Mouse (Mus musculus) hindbrain, embryonic 12.5 days (tissue): ENCODE results near the gene Ppp3r2. TPM values are rescaled to one million over a fixed set of nuclear protein-coding genes. Genes with fewer than 3 reads are reported as not detected.

Experiments used
- ATAC-seq: fragments of 200-750 bp; cut with Nextera tagmentation; 2 replicates; pipeline ENCODE4 v1.8.0; 2017; ENCODE audit warnings: moderate TSS enrichment; ENCODE audit not compliant: low FRiP score
- H3K27ac ChIP-seq: fragments of 300-500 bp; sonication (generic); 2 replicates; pipeline ENCODE4 v1.5.1; 2016; ENCODE audit warnings: mild to moderate bottlenecking
- H3K27me3 ChIP-seq: fragments of 300-500 bp; sonication (generic); 2 replicates; pipeline ENCODE4 v1.6.1; 2016; ENCODE audit warnings: mild to moderate bottlenecking
- H3K36me3 ChIP-seq: fragments of 300-500 bp; sonication (generic); 2 replicates; pipeline ENCODE4 v1.6.1; 2016; ENCODE audit warnings: mild to moderate bottlenecking
- H3K4me1 ChIP-seq: fragments of 300-500 bp; sonication (generic); 2 replicates; pipeline ENCODE4 v1.6.1; 2016
- H3K4me2 ChIP-seq: fragments of 300-500 bp; sonication (generic); replicated peaks from 2 replicates; pipeline ENCODE4 v1.6.1; 2016; ENCODE audit warnings: mild to moderate bottlenecking
- H3K4me3 ChIP-seq: fragments of 300-500 bp; sonication (generic); 2 replicates; pipeline ENCODE4 v1.5.1; 2016; ENCODE audit warnings: mild to moderate bottlenecking
- H3K9ac ChIP-seq: fragments of 300-500 bp; sonication (generic); 2 replicates; pipeline ENCODE4 v1.6.1; 2016; ENCODE audit warnings: mild to moderate bottlenecking, moderate library complexity
- H3K9me3 ChIP-seq: fragments of 300-500 bp; sonication (generic); replicated peaks from 2 replicates; pipeline ENCODE4 v1.6.1; 2016; ENCODE audit warnings: mild to moderate bottlenecking
- WGBS: fragments of 180-500 bp; shearing (Covaris S2); methylation state at CpG from one replicate; pipeline ENCODE4 v1.1.7; 2016; 5-methylcytosine and 5-hydroxymethylcytosine counted together
- polyA plus RNA-seq: library from polyadenylated mRNA; unstranded; fragments of >200 nt; fragmentation: Nextera tagmentation; extraction: Ambion mirVana; gene quantifications from 2 replicates; pipeline ENCODE4 v1.2.1, GENCODE M21; 2016

Gene Ppp3r2
- polyA plus RNA-seq = 0.17 and 0.18 TPM in 2 replicates

DNA sequence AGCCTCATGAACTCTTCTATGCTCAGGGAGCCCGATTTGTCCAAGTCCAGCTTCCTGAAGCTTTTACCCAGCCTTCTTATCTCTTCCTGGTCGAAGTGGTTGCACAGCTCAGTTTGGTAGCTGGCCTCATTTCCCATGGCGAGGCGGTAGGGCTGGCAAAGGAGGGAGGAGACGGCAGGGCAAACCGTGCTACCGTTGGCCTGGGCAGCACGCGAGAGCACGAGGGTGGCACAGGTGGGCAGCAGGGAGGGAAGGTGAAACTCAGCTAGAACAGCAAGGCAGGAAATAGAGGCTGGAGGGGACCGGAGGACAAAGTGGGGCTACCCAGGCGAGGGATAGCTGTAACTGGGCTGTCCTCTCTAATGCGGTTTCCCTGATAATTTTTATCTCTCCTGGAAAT is at the start of gene Ppp3r2:
Gene Ppp3r2, minus strand, starts transcription at position 213 of the 400 bp plus-strand sequence.
- Histone ChIP-seq H3K9ac (no peak within 1 kb of the TSS), H3K27me3 (no peaks in the 10 kb centered on the region), H3K36me3 (no peaks in the 10 kb centered on the region), H3K9me3 (no peaks in the 10 kb centered on the region), H3K4me1 (no peaks in the 10 kb centered on the region), H3K4me3 (no peak within 1 kb of the TSS), H3K4me2 (no peak within 1 kb of the TSS), H3K27ac (no peak within 1 kb of the TSS)
- ATAC-seq = no peak
- 92% methylated on average over 13 of the region's 13 CpGs for WGBS

DNA sequence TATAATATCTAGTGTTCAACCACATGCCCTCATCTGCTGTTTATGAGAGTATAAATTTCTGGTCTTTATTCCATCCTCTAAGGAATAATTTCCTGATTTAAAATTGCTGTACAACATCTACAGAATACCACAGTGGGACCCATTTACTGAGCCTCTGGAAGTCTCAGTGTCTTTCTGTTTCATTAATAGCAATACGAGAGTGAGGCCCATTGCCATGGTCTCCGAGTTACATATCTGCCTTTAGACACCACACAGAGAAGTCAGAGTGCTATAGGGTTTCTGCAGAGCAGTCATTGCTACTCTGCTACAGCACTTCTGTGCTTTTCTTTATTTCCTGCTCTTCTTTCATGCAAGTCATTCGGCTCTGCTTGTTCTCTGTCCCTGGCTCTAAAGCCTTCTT is 47.5 kb upstream of the Ppp3r2 start:
- WGBS = 85% methylated on average over 3 of the region's 3 CpGs
- H3K4me3 ChIP-seq = no peak overlapping the region
- no peaks in the 10 kb centered on the region for H3K4me1 ChIP-seq
- H3K4me2 ChIP-seq = no peak overlapping the region
- no peaks in the 10 kb centered on the region for H3K27me3 ChIP-seq
- no peak for ATAC-seq
- no peaks in the 10 kb centered on the region for H3K9me3 ChIP-seq
- H3K36me3 ChIP-seq = no peaks in the 10 kb centered on the region
- no peak overlapping the region for H3K9ac ChIP-seq
- no peak overlapping the region for H3K27ac ChIP-seq

DNA sequence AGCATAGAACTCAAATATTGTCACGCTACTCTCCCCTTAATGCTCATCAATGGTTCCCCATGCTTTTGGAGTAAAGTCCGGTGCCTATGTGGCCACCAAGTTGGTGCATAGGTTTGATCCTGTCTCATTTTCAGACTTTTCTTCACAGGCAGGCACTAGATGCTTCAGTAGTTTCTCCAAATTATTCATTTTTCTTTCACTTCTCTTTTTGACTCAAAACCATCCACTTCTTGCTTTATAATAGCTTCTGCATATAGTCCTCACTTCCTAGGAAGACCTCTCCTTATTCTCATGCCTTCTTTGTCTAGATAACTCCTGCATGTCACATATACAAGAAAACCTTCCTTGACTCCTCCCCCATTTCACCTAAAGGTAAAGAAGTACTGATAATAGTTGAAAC is 42.1 kb upstream of the Ppp3r2 start:
- H3K27me3 ChIP-seq = no peaks in the 10 kb centered on the region
- H3K36me3 ChIP-seq = no peaks in the 10 kb centered on the region
- H3K4me2 ChIP-seq = no peak overlapping the region
- H3K4me1 ChIP-seq = no peaks in the 10 kb centered on the region
- no peak overlapping the region for H3K9ac ChIP-seq
- WGBS = 84% methylated on average over 2 of the region's 2 CpGs
- no peaks in the 10 kb centered on the region for H3K9me3 ChIP-seq
- H3K4me3 ChIP-seq = no peak overlapping the region
- no peak for ATAC-seq
- no peak overlapping the region for H3K27ac ChIP-seq

DNA sequence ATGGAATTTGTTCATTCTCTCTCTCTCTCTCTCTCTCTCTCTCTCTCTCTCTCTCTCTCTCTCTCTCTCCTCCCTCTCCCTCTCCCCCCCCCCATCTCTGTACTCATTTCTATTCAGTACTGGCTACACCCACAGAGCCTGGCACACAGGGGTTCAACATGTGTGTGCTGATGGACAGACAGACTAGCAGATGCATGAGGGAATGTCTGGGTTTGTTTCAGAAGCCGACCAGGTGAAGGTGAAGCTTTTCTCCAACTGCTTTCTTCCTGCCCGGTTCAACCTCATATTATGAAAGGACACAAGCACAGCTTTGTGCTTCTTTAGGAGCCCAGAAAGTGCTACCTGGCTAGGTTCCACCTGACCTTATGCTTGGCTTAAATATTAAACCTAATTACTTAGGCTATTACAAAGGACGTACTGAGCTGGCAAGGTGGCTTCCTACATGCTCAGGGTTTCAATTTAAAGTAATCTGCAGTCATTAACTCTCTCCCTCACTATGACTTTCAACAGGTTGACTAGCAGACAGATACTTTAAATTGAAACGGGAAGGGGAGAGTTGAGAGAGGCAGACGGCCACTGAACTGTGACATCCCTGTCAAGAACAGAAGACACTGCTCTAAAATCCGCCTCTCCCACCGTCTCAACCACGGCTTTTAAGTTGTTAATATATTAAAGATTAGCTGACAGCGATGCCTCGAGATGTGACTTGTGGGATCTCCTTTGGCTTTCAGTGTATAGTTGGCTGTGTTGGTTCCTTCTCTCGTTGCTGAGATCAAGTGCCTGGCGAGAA is 9.8 kb upstream of the Ppp3r2 start:
- ATAC-seq = no peak
- WGBS = 66% methylated on average over 12 of the region's 12 CpGs

DNA sequence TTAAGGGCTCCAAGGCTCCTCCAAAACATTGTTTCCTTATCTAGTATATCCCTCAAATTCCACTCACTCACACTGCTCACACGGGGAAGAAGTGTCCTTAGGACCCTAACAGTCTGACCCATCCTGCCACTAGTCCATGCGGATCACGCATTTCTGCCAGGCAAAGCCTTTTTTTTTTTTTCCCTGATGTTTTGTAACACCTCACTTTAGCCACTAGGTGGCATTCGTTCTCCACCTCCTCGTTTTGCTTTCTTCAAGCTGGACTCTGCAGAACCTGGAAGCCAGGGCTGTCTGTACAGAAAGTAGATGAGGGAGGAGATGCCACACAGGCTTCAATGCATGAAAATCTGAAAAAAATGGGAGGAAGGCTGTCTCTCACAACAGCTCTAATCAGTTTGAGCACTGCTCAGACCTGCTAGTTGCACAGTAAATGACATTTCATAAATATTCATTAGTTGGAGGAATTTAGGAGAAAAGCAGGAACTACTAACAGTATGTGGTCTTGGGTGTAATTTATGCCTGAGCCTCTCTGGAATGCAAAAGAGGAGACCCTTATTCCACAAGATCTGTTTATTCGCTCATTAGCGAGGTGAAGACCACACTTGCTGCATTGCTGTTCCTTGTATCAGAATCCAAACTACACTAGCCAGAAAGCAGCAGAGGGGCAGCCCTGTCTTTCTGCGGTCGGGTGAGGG is 6.9 kb upstream of the Ppp3r2 start:
- Histone ChIP-seq H3K4me1 (peaks cover 4% of the 10 kb centered on the region), H3K36me3 (no peaks in the 10 kb centered on the region), H3K4me2 (no peak overlapping the region), H3K4me3 (no peak overlapping the region), H3K9me3 (no peaks in the 10 kb centered on the region), H3K9ac (no peak overlapping the region), H3K27ac (no peak overlapping the region), H3K27me3 (no peaks in the 10 kb centered on the region)
- ATAC-seq = peak; percentile 86
- 18% methylated on average over 9 of the region's 9 CpGs for WGBS

More for the DNA sequence above, 9.8 kb upstream of the Ppp3r2 start:
- H3K27me3 ChIP-seq = no peaks in the 10 kb centered on the region
- H3K4me3 ChIP-seq = no peak overlapping the region
- H3K9ac ChIP-seq = no peak overlapping the region
- H3K9me3 ChIP-seq = no peaks in the 10 kb centered on the region
- no peak overlapping the region for H3K27ac ChIP-seq
- no peaks in the 10 kb centered on the region for H3K36me3 ChIP-seq
- peaks cover 4% of the 10 kb centered on the region for H3K4me1 ChIP-seq
- H3K4me2 ChIP-seq = no peak overlapping the region

DNA sequence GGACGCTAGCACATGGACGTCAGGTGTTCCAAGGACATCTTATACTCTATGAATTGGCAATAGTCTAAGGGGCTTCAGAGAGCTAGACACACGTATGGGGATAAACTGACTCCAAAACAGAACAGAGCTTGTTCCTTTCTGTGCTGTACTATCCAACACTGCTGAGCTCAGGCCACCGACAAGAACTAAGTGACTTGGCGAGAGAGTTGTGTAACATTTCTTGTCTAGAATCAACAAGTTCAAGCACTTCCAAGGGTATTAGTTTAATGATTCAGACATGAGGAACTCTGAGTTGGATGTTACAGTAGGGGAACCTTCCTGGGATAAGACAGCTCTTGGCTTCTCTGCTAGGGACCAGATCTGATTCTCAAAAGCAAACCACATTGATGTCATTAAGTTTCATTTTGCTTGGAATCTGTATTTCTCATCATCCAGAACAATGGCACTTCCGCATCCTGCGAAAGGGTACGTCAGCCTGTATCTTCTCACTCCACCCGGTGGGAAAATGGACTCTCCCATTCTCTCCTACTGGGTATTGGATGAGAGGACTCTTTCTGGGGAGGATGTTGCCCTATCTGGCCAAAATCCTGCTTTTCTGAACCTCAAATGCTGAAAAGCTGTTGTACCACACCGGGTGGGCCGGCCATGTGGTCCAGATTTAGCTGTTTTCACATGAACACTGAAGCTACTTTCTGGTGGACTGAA is 1.5 kb downstream of the Ppp3r2 start:
- Histone ChIP-seq H3K27me3 (no peaks in the 10 kb centered on the region), H3K9ac (no peak overlapping the region), H3K9me3 (no peaks in the 10 kb centered on the region), H3K4me1 (no peaks in the 10 kb centered on the region), H3K4me3 (no peak overlapping the region), H3K36me3 (no peaks in the 10 kb centered on the region), H3K4me2 (no peak overlapping the region), H3K27ac (no peak overlapping the region)
- WGBS = 90% methylated on average over 11 of the region's 11 CpGs
- ATAC-seq = no peak

DNA sequence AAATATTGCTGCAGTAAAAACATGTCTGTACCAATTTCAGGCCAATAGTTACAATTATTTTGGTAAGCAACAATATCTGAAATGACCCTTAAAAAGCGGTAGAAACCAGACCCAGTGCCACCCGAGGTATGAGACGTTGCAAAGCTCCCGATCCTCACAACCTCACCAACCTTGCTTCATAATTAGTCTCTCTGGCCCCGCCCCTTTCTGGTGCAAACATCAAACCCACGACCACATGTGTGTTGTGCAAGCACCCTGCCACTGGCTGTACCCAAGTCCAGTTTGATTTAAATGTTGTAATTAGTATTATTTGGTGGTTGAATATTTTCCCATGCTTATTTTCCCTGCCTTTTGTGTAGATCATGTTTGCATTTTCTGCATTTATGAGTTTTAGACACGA is 5.0 kb downstream of the Ppp3r2 start:
- Histone ChIP-seq H3K9ac (no peak overlapping the region), H3K4me3 (no peak overlapping the region), H3K27ac (no peak overlapping the region), H3K4me2 (no peak overlapping the region), H3K4me1 (no peaks in the 10 kb centered on the region), H3K27me3 (no peaks in the 10 kb centered on the region), H3K9me3 (no peaks in the 10 kb centered on the region), H3K36me3 (no peaks in the 10 kb centered on the region)
- 84% methylated on average over 7 of the region's 7 CpGs for WGBS
- no peak for ATAC-seq

DNA sequence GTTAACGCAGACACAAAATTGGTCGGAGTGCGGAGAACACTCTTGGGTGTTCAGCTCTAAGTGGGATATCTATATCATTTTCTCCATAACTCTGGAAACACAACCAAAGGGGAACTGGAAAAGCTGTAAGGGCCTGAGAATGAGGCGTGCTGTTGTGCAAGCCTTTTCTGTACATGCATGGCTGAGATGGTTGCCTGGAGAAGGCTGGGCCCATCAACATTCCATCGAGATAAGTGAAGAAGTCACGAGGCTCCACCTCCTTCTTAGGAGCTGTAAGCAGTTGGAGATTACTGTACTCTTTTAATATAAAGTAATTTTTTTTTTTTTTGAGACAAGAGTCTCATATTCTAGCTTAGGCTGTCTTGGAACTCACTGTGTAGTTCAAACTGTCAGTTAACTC is 5.8 kb downstream of the Ppp3r2 start:
- no peak overlapping the region for H3K4me3 ChIP-seq
- no peaks in the 10 kb centered on the region for H3K36me3 ChIP-seq
- ATAC-seq = no peak
- H3K27me3 ChIP-seq = no peaks in the 10 kb centered on the region
- H3K9ac ChIP-seq = no peak overlapping the region
- no peaks in the 10 kb centered on the region for H3K4me1 ChIP-seq
- H3K4me2 ChIP-seq = no peak overlapping the region
- H3K9me3 ChIP-seq = no peaks in the 10 kb centered on the region
- WGBS = 92% methylated on average over 6 of the region's 6 CpGs
- no peak overlapping the region for H3K27ac ChIP-seq

DNA sequence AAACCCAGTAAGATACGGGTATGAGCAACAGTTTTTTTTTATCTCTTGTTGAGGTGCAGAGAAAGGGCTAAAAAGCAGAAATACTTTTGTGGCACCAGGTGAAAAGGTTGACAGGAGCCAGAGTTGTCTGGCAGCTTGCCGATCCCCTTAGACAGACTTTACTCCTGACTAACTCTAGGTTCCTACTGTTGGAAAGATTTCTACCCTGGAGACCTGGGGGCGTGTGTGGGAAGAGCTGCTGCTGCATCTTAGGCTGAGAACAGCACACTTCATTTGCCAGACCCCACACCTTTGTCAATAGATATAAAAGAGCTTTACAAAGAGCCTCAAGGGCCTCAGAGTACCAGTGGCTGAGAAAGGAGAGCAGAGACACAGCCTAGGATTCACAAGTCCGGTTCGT is 17.0 kb downstream of the Ppp3r2 start:
- Histone ChIP-seq H3K36me3 (peaks cover 20% of the 10 kb centered on the region), H3K4me1 (no peaks in the 10 kb centered on the region), H3K4me2 (no peak overlapping the region), H3K9me3 (no peaks in the 10 kb centered on the region), H3K4me3 (no peak overlapping the region), H3K27ac (no peak overlapping the region), H3K9ac (no peak overlapping the region), H3K27me3 (no peaks in the 10 kb centered on the region)
- WGBS = 88% methylated on average over 5 of the region's 5 CpGs
- ATAC-seq = no peak

DNA sequence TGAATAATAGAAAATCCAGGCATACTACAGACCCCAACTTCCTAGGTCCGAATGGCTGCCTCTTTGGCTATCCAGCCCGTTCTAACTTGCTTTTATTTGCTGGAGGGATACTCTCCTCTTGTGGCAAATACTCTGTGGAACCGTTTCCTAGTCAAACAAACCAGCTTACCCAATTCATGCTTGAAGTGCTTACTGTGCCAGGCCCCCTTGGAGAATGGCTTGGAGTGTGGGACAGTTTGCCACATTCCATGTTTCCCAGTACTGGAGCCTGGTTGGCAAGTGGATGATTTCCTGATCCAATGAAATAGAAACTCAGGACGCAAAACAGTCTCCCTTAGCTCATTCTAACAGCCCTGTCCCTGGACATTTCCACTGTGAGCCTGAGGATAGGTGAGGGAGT is 19.6 kb downstream of the Ppp3r2 start:
- 90% methylated on average over 4 of the region's 4 CpGs for WGBS
- peaks cover 37% of the 10 kb centered on the region for H3K36me3 ChIP-seq
- no peaks in the 10 kb centered on the region for H3K9me3 ChIP-seq
- no peak overlapping the region for H3K27ac ChIP-seq
- H3K27me3 ChIP-seq = no peaks in the 10 kb centered on the region
- no peak overlapping the region for H3K4me2 ChIP-seq
- H3K4me3 ChIP-seq = no peak overlapping the region
- H3K9ac ChIP-seq = no peak overlapping the region
- no peak for ATAC-seq
- no peaks in the 10 kb centered on the region for H3K4me1 ChIP-seq

DNA sequence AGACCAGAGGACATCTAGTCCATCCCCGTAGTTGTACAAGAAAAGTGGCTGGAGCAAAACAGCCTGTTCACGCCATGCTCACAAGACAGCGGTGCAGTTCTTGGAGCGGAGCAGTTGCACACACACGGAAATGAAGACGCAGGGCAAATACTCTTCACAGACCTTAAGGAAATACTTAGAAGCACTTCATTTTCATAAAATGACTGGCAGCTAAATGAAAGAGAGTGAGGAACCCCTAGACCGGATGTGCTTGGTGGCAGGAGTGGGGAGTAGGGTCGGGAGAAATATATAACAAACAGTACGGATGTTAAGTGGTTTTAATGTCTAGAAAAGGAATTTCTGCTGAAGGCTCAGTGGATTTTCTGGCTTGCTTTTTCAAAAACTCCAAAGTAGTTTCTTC is 20.2 kb downstream of the Ppp3r2 start:
- Histone ChIP-seq H3K4me2 (no peak overlapping the region), H3K27me3 (no peaks in the 10 kb centered on the region)
- ATAC-seq = no peak

DNA sequence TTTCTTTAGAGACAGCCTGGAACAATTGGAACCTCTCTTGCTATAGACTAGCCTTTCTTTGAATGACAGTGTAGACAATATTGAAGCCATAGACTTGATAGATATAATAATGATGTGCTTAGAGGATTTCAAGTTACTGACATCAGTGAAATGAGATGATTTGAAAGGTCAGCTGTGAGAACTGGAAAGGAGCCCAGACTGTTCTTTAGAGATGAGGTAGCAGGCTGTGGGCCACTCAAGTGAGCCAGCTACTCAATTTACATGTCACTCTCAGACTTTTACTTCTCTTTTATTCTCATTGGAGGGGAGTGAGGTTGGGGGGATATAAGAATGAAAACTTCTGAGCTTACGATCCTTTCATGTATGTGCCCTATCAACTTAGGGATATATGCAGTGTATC is 22.4 kb downstream of the Ppp3r2 start:
- Histone ChIP-seq H3K27me3 (no peaks in the 10 kb centered on the region), H3K27ac (no peak overlapping the region), H3K4me1 (no peaks in the 10 kb centered on the region), H3K36me3 (peaks cover 55% of the 10 kb centered on the region), H3K4me2 (no peak overlapping the region), H3K4me3 (no peak overlapping the region), H3K9me3 (no peaks in the 10 kb centered on the region), H3K9ac (no peak overlapping the region)
- ATAC-seq = no peak
- 87% methylated on average over 1 of the region's 1 CpGs for WGBS

More for the DNA sequence above, 20.2 kb downstream of the Ppp3r2 start:
- Histone ChIP-seq H3K36me3 (peaks cover 39% of the 10 kb centered on the region), H3K9me3 (no peaks in the 10 kb centered on the region), H3K4me1 (no peaks in the 10 kb centered on the region), H3K9ac (no peak overlapping the region), H3K27ac (no peak overlapping the region), H3K4me3 (no peak overlapping the region)
- 93% methylated on average over 9 of the region's 9 CpGs for WGBS
